Mouse (Mus musculus) testis, postnatal 14 days (tissue): Measurements from ENCODE around the gene Ajm1.
A peak's percentile ranks its signal among the peaks of the same experiment; 100 is the strongest.
"Not testable (repeated sequence)": the region's sequence is repeated elsewhere in the genome, so short reads cannot be mapped to it uniquely, and the experiment has no call there.

Experiments
- DNase-seq: peaks from one replicate; pipeline ENCODE4 v3.0.0; 2021; ENCODE audit warnings: low spot score

Ajm1 gene

GRCm38 (mm10) chr2:25565741-25566140 is 15.8 kb downstream of the Ajm1 start:
- no peak for DNase-seq

GRCm38 (mm10) chr2:25561946-25562345 is 19.6 kb downstream of the Ajm1 start:
- no peak for DNase-seq

DNA sequence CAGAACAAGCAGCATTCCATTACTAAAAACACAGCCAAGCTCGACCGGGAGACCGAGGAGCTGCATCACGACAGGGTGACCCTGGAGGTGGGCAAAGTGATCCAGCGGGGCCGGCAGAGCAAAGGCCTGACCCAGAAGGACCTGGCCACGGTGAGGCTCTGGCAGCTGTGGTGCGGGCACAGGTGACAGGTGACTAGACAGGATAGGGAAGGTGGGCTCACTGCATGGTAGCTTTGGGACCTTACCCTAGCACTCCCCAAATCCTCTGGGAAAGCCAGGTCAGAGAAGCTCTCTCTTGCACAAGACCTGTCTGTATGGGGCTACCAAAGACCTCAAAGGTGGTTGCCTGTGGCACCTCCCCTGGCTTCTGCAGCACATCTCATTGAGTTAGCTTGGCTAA is 21.0 kb downstream of the Ajm1 start:
- DNase-seq = no peak

DNA sequence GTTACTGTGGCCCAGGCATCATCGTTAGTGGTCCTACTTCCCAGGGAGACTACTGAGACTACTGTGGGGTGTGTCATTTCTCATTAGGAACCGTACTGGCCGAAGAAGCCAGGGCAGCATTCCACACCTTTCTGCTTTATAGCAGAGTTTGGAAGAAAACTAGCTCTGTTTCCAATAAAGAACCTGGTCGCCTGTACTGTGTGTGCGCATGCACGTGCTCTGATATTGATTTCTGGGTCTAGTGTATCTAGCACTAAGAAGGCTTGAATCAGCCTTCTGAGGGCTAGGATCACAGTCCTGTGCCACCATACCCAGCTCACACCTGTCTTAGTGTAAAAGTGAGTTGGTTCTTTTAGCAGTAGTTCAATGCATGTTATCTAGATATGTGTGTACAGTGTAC is 22.8 kb downstream of the Ajm1 start:
- DNase-seq = no peak

- no peak for DNase-seq
These were observed 23.6 kb downstream of the Ajm1 start for GRCm38 (mm10) chr2:25557964-25558360.

DNA sequence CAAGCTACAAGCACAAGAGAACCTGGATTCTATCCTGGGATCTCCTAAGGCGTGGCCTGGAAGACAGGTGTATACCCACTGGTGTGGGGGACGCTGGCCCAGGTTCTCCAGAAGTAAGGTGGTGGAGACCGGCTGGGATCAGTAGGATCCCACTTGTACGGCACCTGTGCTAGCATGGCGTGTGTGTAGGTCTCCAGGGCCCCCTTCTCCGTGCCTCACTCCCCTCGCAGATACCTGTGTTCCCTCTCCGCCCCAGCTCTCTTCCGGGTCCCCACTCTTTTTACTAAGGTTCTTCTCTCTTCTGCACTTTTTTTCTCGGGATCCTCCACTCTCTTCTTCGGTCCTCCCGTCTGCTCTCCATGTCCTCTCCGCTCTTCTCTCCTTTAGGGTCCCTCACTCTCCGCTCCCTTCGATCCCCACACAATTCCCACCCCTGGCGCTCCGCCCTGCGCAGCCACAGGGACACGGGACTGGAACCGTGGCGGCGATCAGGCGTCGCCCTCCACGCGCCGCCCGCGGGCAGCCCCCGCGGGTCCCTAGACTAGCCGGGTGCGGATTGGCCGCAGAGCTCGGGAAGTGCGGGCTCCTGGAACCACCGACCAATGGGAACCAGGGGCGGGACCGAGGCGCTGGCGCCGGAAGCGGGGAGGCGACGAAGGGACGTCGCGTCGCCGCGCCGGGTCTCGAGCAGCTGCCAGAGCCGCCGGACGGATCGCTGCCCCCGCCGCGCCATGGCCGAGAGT is 24.2 kb downstream of the Ajm1 start, which contains the start of gene Edf1:
Gene Edf1, plus strand, starts transcription at position 627 of the 743 bp plus-strand sequence.
- peak; percentile 95 for DNase-seq

- DNase-seq = no peak
These were observed 25.3 kb downstream of the Ajm1 start for GRCm38 (mm10) chr2:25556296-25556695.

- DNase-seq = not testable (repeated sequence)
These were observed 26.1 kb downstream of the Ajm1 start for GRCm38 (mm10) chr2:25555479-25555878.

DNA sequence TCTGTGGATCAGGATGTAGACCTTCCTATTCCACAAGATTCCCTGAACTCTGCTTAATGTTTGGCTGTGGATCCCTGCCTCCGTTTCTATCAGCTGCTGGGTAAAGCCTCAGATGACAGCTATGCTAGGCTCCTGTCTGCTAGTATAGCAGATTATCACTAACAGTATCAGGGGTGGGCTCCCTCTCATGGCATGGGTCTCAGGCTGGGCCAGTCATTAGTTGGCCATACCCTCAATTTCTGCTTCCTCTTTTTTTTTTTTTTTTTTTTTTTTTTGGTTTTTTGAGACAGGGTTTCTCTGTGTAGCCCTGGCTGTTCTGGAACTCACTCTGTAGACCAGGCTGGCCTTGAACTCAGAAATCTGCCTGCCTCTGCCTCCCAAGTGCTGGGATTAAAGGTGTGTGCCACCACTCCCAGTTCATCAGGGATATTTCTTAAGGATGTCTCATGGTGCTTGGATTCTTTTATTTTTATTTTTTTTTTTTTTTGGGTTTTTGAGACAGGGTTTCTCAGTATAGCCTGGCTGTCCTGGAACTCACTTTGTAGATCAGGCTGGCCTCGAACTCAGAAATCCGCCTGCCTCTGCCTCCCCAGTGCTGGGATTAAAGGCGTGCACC is 28.3 kb downstream of the Ajm1 start:
- DNase-seq = not testable (repeated sequence)

DNA sequence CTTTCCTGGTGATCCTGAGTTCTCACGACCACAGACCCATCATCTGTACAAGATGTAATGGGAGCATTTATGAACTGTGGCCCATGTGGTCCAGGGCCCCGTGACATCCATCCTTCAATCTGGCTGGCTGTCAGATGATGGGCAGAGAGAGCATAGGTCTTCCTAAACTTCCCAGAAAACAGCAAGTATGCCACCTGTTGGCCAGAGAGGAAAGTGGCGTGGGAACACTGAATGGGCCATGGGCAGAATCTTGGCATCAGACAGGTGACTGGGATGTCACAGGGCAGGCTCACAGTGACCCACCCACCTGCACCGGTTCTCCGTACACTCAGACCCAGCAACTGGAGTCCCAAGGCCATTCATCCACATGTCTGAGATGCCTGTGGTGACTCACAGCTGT is 30.4 kb downstream of the Ajm1 start:
- DNase-seq = no peak

DNA sequence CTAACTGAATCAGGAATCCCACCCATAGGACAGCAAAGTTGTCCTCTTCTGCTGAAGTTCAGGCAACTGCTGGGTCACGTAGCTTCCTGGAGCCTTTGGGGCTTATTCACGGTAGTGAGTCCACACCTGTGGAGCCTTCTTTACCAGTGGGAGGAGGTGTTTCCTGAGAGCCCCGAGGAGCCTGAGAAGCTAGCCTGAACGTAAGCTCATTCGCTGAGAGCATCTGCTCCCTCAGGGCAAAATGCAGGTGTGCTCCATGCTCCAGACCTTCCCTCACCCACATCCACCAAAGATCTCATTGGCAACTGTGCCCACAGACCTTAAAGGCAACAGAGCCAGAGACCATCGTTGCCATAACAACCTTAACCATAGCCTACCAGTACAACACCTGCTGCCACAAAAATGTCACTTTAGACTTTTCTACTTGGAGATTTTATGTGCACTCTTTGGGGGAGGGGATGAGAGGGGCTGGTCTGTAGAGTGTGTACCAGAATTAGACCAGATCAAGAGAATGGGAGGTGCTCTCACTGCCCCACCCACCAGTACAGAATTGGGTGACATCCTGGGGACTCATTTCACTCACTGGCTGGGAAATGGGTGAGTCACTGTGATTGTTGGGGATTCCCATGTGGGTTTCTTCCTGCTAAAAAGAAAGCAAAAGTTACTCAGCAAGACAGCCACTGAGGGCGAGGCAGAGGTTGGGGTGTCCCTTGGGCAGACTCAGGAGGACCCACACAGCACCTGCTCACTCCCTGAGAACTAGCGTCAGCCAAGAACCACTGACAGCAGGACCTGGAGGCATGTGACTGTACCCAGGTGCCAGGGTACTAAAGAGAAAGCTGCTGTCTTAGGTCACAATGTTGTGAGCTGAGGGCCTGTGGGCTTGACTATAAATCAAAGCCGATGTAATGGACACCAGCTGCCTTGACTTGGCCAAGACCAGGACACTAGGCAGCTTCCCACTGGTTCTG is 32.3 kb downstream of the Ajm1 start:
- DNase-seq = no peak

GRCm38 (mm10) chr2:25546811-25547491 is 34.6 kb downstream of the Ajm1 start, which contains the start of gene Traf2:
Gene Traf2 (minus strand): TSS chr2:25546940.
- peak; percentile 99 for DNase-seq

DNA sequence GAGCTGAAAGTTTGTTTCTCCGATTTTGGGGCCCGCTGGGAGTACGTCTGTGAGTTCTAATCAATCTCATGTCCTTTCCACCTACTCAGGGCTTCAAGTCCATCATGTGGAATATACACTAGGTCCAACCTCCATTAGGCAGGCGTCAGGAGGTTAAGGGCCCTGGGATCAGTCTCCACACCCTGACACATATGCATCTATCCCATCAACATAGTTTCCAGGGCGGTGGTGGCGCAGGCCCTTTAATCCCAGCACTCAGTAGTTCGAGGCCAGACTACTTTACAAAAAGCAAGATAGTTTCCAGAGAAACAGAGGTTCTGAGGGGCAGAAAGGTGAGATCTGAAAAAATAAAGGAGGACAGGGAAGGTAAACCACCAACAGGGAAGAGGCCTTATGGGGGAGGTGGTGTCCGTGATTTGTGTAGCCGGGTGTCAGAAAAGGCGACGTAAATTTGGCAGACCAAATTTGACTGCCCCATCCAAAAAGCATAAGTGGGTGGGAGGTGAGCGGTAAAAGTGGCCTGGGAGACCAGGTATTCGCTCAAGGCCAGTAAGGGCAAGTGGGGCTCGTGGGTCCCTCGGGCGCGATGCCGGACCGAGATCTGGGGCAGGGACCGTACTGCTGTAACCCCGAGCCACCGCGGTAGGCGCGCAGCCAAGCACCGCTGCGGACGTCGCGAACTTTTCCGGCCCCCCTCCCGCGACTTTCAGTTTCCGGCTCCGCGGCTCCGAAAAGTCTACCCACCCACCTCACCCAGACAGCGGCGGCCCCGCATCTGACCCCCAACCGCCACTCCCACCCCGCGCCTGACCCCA is 35.4 kb downstream of the Ajm1 start:
- no peak for DNase-seq

DNA sequence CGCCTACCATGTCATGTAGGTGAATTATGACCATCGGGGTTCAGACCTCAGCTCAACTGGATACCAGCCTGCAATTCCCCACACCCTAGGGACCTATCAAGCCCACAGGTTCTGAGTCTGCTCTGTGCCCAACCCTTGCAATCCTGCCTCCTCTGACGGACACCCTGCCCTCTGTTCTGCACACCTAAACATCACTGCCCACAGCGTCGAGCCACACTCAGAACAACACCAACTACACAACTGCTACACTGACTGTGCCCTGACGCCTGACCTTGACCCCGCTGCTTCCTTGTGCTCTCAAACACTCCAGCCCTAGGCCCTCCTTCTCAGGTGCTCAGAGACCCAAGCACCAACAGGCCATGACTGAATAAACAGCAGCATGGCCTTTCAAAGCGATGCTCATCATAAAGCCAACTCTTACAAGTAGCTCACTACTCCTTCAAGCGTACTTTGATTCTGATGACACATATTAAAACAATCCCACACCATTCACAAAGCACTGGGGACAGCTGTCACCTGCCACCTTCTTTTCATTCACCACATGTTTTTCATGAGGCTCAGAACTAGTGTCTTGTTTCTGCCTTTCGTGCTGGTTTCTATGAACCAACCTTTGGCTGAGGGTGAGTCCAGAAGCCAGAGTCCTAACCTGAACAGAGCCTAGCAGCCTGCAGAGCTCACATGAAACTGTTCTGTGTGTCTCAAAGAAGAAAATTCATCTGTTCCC is 39.8 kb downstream of the Ajm1 start:
- DNase-seq = no peak

GRCm38 (mm10) chr2:25540541-25540948 is 41.0 kb downstream of the Ajm1 start:
- no peak for DNase-seq

GRCm38 (mm10) chr2:25536531-25536930 is 45.0 kb downstream of the Ajm1 start:
- no peak for DNase-seq

- no peak for DNase-seq
These were observed 46.7 kb downstream of the Ajm1 start for GRCm38 (mm10) chr2:25534866-25535182.

DNA sequence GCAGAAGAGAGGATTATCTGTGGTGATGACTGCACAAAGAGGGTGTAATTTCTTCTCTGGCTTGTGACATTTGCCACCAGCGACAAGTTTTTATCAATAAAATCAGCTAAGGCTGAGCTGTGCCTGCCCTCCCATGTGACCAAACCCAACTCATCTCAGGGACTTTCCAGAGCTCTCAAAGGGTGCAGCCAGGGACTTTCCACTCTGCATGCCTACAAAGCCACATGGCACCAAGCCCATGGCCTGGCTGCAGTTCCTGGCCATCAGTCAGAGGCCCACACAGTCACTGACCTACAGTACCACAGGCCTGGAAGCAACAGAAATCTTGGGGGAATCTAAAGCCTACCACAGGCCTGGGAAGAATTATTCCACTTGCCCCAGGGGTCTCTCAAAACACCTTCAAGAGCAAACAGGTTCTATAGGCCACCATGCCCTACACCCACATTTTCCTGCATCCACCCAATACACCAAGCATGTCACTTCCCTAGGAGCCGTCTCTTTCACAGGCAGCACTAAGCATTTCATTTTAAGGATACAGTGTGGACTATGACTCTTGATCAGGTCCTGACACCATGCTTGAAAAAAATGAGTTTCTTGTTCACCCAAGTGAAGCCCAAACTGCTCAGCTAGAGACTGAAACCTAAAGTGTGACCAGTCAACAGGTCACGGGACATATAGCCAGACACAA is 47.2 kb downstream of the Ajm1 start:
- peak; percentile 33 for DNase-seq

- DNase-seq = no peak
These were observed 47.9 kb downstream of the Ajm1 start for GRCm38 (mm10) chr2:25533707-25534106.
